Mouse (Mus musculus): ENCODE measurements around the gene Akap13.

GRCm38 (mm10) chr7:75472316-75473195 is 17.2 kb downstream of the Akap13 start:
- no peak for TF ChIP-seq POLR2A (IDR thresholded peaks at IDR 0.05; ENCODE audit: borderline replicate concordance, extremely low read depth, low read depth, low read length)
- TF ChIP-seq CTCF (IDR thresholded peaks at IDR 0.05; ENCODE audit: insufficient read depth, low read length): no peak
